ENCODE assay signal across 11 mouse cellular contexts in the genomic region with DNA sequence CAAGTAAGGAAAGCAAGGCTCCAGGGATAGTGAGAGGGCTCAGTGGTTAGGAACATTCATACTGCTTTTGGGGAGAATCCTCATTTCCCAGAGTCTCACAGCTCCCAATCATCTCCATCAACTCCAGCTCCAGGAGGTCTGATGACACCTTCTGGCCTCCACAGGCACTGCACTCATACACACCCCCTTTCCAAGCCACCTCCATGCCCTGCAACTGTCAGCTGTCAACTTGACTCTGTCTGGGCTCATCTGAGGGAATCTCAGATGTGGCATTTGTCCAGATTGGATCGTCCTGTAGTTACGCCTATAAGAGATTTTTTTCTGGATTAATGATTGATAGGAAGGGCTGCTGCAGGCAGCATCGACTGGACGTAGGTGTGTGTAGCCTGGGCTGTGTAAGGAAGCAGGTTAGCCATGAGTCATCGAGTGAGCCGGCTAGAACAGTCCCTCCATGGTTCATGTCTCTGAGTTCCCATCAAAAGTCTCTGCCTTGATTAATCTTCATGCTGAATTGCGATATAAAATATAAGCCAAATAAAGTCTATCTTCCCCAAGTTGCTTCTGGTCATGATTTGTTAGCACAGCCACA. TPM values are rescaled to one million over a fixed set of nuclear protein-coding genes. Genes with fewer than 3 reads are reported as not detected.
A peak's percentile ranks its signal among the peaks of the same experiment; 100 is the strongest.
DNase-seq lines count a peak whose midpoint lies in the region; ATAC-seq and TF ChIP-seq lines count a peak whose summit lies in the region.
"Had no signal": no experiment of that assay in that cellular context is flagged by ENCODE, and none has a peak within 500 bp of the region (broad histone marks: within the 10 kb centered on the region; RNA-seq: fewer than 3 reads in every experiment).

No protein-coding gene starts in this region.

- 37% methylated on average over 7 of the region's 7 CpGs for WGBS in liver, adult 2 months
- WGBS in liver, embryonic 11.5 days = 68% methylated on average over 7 of the region's 7 CpGs

- no peaks in the 10 kb centered on the region for H3K79me2 ChIP-seq in liver, adult 2 months (ENCODE audit: control insufficient read depth, insufficient read depth, low read length)

- H3K9me3 ChIP-seq in liver, embryonic 11.5 days (ENCODE audit: control insufficient read depth, low read length) = no peaks in the 10 kb centered on the region
- H3K9me3 ChIP-seq in ES-E14 (ENCODE audit: control insufficient read depth, insufficient read depth, low read depth, low read length) = no peaks in the 10 kb centered on the region
- H3K9me3 ChIP-seq: neural tube, embryonic 13.5 days had no signal

- H3K4me3 ChIP-seq in liver, adult 2 months (ENCODE audit: insufficient read depth, low read depth, low read length) = no peak overlapping the region
- no peak overlapping the region for H3K4me3 ChIP-seq in liver, embryonic 11.5 days (ENCODE audit: low read depth, low read length)
- H3K4me3 ChIP-seq in ES-E14 (ENCODE audit: insufficient read depth in 1 of 2, low read depth in 1 of 2, low read length in 2 of 2, poor library complexity in 1 of 2, severe bottlenecking in 1 of 2) = no peak overlapping the region
- H3K4me3 ChIP-seq: neural tube, embryonic 13.5 days had no signal

- peak; percentile 74 for TF ChIP-seq CTCF in liver, adult 2 months (IDR thresholded peaks at IDR 0.05; ENCODE audit: low read depth, low read length)

- no peaks in the 10 kb centered on the region for H3K36me3 ChIP-seq in liver, adult 2 months (ENCODE audit: control insufficient read depth, insufficient read depth, low read length)
- H3K36me3 ChIP-seq in liver, embryonic 11.5 days (ENCODE audit: control insufficient read depth, insufficient read depth, low read length) = no peaks in the 10 kb centered on the region
- H3K36me3 ChIP-seq in ES-E14 (ENCODE audit: control insufficient read depth, insufficient read depth, low read length, poor library complexity, severe bottlenecking) = no peaks in the 10 kb centered on the region

- no peaks in the 10 kb centered on the region for H3K4me1 ChIP-seq in liver, adult 2 months (ENCODE audit: control insufficient read depth, insufficient read depth, low read length)
- no peaks in the 10 kb centered on the region for H3K4me1 ChIP-seq in liver, embryonic 11.5 days (replicated peaks; ENCODE audit: control insufficient read depth, insufficient read depth, low read length)
- H3K4me1 ChIP-seq in ES-E14 (ENCODE audit: control insufficient read depth in 2 of 2, insufficient read depth in 2 of 2, low read length in 2 of 2, poor library complexity in 1 of 2) = peaks cover 13 to 26% of the 10 kb centered on the region in 2 experiments

- peak; percentile 30 for DNase-seq in liver, adult 2 months (ENCODE audit: extremely low read depth, low read depth, low spot score)
- no peak for DNase-seq in liver, embryonic 11.5 days (ENCODE audit: low spot score)
- peak; percentile 33 for DNase-seq in ES-E14 (ENCODE audit: low read depth, low spot score)
- DNase-seq in adrenal gland, postnatal 36 days = peak; percentile 11 to 47
- DNase-seq in kidney, postnatal 36 days = peak; percentile 5 to 45
- DNase-seq in cerebellum, postnatal 4 days (ENCODE audit: low spot score in 2 of 2) = no peak
- no peak for DNase-seq in right cerebral cortex, postnatal 25 days
- DNase-seq: left cerebral cortex, postnatal 4 days had no signal

- in situ Hi-C loops in ES-E14 (cut with MboI; ENCODE audit: low sequenced_read_pairs in 2 of 2, unreplicated experiment in 2 of 2) = loop anchor here (10.0 to 25.0 kb wide), 3 partner anchors 242 to 1217 kb away; no protein-coding TSS in a partner anchor

- no peak; the same call in 1 of the 2 replicates for ATAC-seq in liver, embryonic 11.5 days (replicated peaks; ENCODE audit: low FRiP score)

- H3K4me2 ChIP-seq in liver, embryonic 11.5 days = no peak overlapping the region
- H3K4me2 ChIP-seq: neural tube, embryonic 13.5 days had no signal

- no peak overlapping the region for H3K27ac ChIP-seq in liver, adult 2 months (replicated peaks; ENCODE audit: insufficient read depth, low read depth, low read length)
- no peak overlapping the region for H3K27ac ChIP-seq in liver, embryonic 11.5 days (ENCODE audit: low read depth, low read length)
- no peak overlapping the region for H3K27ac ChIP-seq in ES-E14 (ENCODE audit: insufficient read depth, low read depth, low read length, poor library complexity, severe bottlenecking)
- H3K27ac ChIP-seq: neural tube, embryonic 13.5 days had no signal

- H3K27me3 ChIP-seq in liver, adult 2 months (ENCODE audit: control insufficient read depth, insufficient read depth, low read length) = no peaks in the 10 kb centered on the region
- H3K27me3 ChIP-seq in liver, embryonic 11.5 days (replicated peaks; ENCODE audit: control insufficient read depth, insufficient read depth, low read length) = peaks cover 21% of the 10 kb centered on the region
- H3K27me3 ChIP-seq: neural tube, embryonic 13.5 days had no signal

- no peak for TF ChIP-seq POLR2A in liver, adult 2 months (IDR thresholded peaks at IDR 0.05; ENCODE audit: extremely low read depth, insufficient read depth, low read length)

- no peak overlapping the region for H3K9ac ChIP-seq in liver, adult 2 months (ENCODE audit: low read depth, low read length)
- no peak overlapping the region for H3K9ac ChIP-seq in liver, embryonic 11.5 days (ENCODE audit: low read depth, low read length)
- H3K9ac ChIP-seq in ES-E14 (ENCODE audit: insufficient read depth, low read depth, low read length, poor library complexity, severe bottlenecking) = no peak overlapping the region
- H3K9ac ChIP-seq: neural tube, embryonic 13.5 days had no signal

TF ChIP-seq in ES-E14, 5 proteins besides CTCF, POLR2A, EP300 and RAD21:
- TF ChIP-seq HCFC1 (IDR thresholded peaks at IDR 0.05; ENCODE audit: borderline replicate concordance, insufficient read depth, low read length) = no peak
- no peak for TF ChIP-seq MAFK (IDR thresholded peaks at IDR 0.05; ENCODE audit: insufficient read depth, low read depth, low read length)
- TF ChIP-seq CHD2 (IDR thresholded peaks at IDR 0.05; ENCODE audit: low read depth, low read length) = no peak
- no peak for TF ChIP-seq ZC3H11A (IDR thresholded peaks at IDR 0.05; ENCODE audit: borderline replicate concordance, low read depth, low read length)
- TF ChIP-seq ZNF384 (IDR thresholded peaks at IDR 0.05; ENCODE audit: low read depth, low read length) = no peak

RNA-seq across cellular contexts. Expression of gene Fam19a4, which starts 44.1 kb away (rescaled TPM):
- not detected in 2 replicates for total RNA-seq in liver, adult 2 months (2014; rRNA removed)
- not detected in 2 replicates for polyA plus RNA-seq in liver, adult 2 months (2012; rRNA removed)
- not detected in 2 replicates for polyA plus RNA-seq in liver, embryonic 11.5 days (2014; fragmentation: Nextera tagmentation; extraction: Ambion mirVana)
- 1.7 and 2.1 TPM in 2 replicates for total RNA-seq in ES-E14 (2012; rRNA removed)
- 1 to 10 TPM in 1 of 2 experiments, under 1 TPM in 1; 0.92 to 2.5 TPM for total RNA-seq in adrenal gland, postnatal 36 days (2021)
- polyA plus RNA-seq: gonadal fat pad, adult 2 months; urinary bladder, adult 2 months had no signal

RNA-seq across cellular contexts. Expression of gene Eogt, which starts 44.6 kb away (rescaled TPM):
- total RNA-seq in liver, adult 2 months (2014; rRNA removed) = 3.3 and 3.9 TPM in 2 replicates
- 1.1 and 2.0 TPM in 2 replicates for polyA plus RNA-seq in liver, adult 2 months (2012; rRNA removed)
- 4.9 and 5.6 TPM in 2 replicates for polyA plus RNA-seq in liver, embryonic 11.5 days (2014; fragmentation: Nextera tagmentation; extraction: Ambion mirVana)
- 7.7 and 10.3 TPM in 2 replicates for total RNA-seq in ES-E14 (2012; rRNA removed)
- 10 to 100 TPM; 37.2 to 44.2 TPM for total RNA-seq in adrenal gland, postnatal 36 days (2021)

Comparison
In these comparisons a context has a peak if more than half of its experiments do, and no peak if none do; other contexts are left out.
1. DNase-seq: peak in liver, adult 2 months (single experiment), ES-E14 (single experiment), adrenal gland, postnatal 36 days (2 of 2) and kidney, postnatal 36 days (2 of 2); none in liver, embryonic 11.5 days (single experiment), cerebellum, postnatal 4 days (0 of 2) and right cerebral cortex, postnatal 25 days (single experiment).